Mouse (Mus musculus): ENCODE data around the gene Gm49369.
"Not testable (repeated sequence)": the region's sequence is repeated elsewhere in the genome, so short reads cannot be mapped to it uniquely, and the experiment has no call there.

Gm49369 gene

GRCm38 (mm10) chr7:142382567-142382966 lies at the start of gene Gm49369:
Gene Gm49369 (minus strand): TSS chr7:142382667.
- no peak for DNase-seq

- no peak for DNase-seq
Measured at GRCm38 (mm10) chr7:142431106-142431505, 48.6 kb upstream of the Gm49369 start.

GRCm38 (mm10) chr7:142430160-142430678 lies 47.8 kb upstream of the Gm49369 start:
- DNase-seq = no peak

GRCm38 (mm10) chr7:142428213-142428612 lies 45.7 kb upstream of the Gm49369 start:
- DNase-seq = no peak

- peak; percentile 56 to 71 for DNase-seq
Measured at GRCm38 (mm10) chr7:142425641-142426213, 43.3 kb upstream of the Gm49369 start.

- DNase-seq = no peak
Measured at GRCm38 (mm10) chr7:142421826-142422225, 39.4 kb upstream of the Gm49369 start.

GRCm38 (mm10) chr7:142419887-142420286 lies 37.4 kb upstream of the Gm49369 start:
- DNase-seq = no peak

- DNase-seq = no peak
Measured at GRCm38 (mm10) chr7:142418679-142419078, 36.2 kb upstream of the Gm49369 start.

GRCm38 (mm10) chr7:142418027-142418426 lies 35.6 kb upstream of the Gm49369 start:
- DNase-seq = no peak

GRCm38 (mm10) chr7:142416225-142416624 lies 33.8 kb upstream of the Gm49369 start:
- no peak for DNase-seq

- no peak for DNase-seq
Measured at GRCm38 (mm10) chr7:142415314-142415713, 32.8 kb upstream of the Gm49369 start.

GRCm38 (mm10) chr7:142413285-142413684 lies 30.8 kb upstream of the Gm49369 start:
- DNase-seq = no peak

GRCm38 (mm10) chr7:142409603-142410002 lies 27.1 kb upstream of the Gm49369 start:
- DNase-seq = no peak

- no peak for DNase-seq
Measured at GRCm38 (mm10) chr7:142408686-142409085, 26.2 kb upstream of the Gm49369 start.

- no peak for DNase-seq
Measured at GRCm38 (mm10) chr7:142407935-142408334, 25.5 kb upstream of the Gm49369 start.

- DNase-seq = not testable (repeated sequence)
Measured at GRCm38 (mm10) chr7:142405134-142405533, 22.7 kb upstream of the Gm49369 start.

- DNase-seq = no peak
Measured at GRCm38 (mm10) chr7:142403591-142403990, 21.1 kb upstream of the Gm49369 start.

- DNase-seq = no peak
Measured at GRCm38 (mm10) chr7:142400750-142401142, 18.3 kb upstream of the Gm49369 start.

GRCm38 (mm10) chr7:142400112-142400749 lies 17.8 kb upstream of the Gm49369 start:
- DNase-seq = no peak

GRCm38 (mm10) chr7:142399250-142399649 lies 16.8 kb upstream of the Gm49369 start:
- DNase-seq = no peak

GRCm38 (mm10) chr7:142398052-142398451 lies 15.6 kb upstream of the Gm49369 start:
- no peak for DNase-seq

- no peak for DNase-seq
Measured at GRCm38 (mm10) chr7:142396611-142397010, 14.1 kb upstream of the Gm49369 start.

GRCm38 (mm10) chr7:142395472-142395871 lies 13.0 kb upstream of the Gm49369 start:
- no peak for DNase-seq

Measured in cerebellum, postnatal 36 days (tissue).